Mouse (Mus musculus) embryonic fibroblast, embryonic 13.5 days (primary cell): ENCODE measurements around the gene Ldb1. TPM values are rescaled to one million over a fixed set of nuclear protein-coding genes. Genes with fewer than 3 reads are reported as not detected.

Experiments used
- H3K27ac ChIP-seq: 2 replicates; pipeline ENCODE4 v1.5.1; 2012; ENCODE audit warnings: low read length, control low read depth, inconsistent platforms; ENCODE audit not compliant: insufficient read depth
- H3K4me1 ChIP-seq: 2 replicates; pipeline ENCODE4 v1.6.1; 2011; ENCODE audit warnings: low read length; ENCODE audit not compliant: control insufficient read depth, insufficient read depth
- H3K4me3 ChIP-seq: 2 replicates; pipeline ENCODE4 v1.5.1; 2011; ENCODE audit warnings: mild to moderate bottlenecking, control low read depth, low read length; ENCODE audit not compliant: insufficient read depth
- CTCF ChIP-seq: IDR thresholded peaks from 2 replicates; pipeline ENCODE4 v1.5.1; 2011; ENCODE audit warnings: mild to moderate bottlenecking, control low read depth, low read length, moderate library complexity, borderline replicate concordance; ENCODE audit not compliant: insufficient read depth
- POLR2A ChIP-seq: IDR thresholded peaks from 2 replicates; pipeline ENCODE4 v1.6.1; 2011; ENCODE audit warnings: low read depth, mild to moderate bottlenecking, control low read depth, low read length, moderate library complexity
- polyA plus RNA-seq: library from polyadenylated mRNA; stranded (reverse); fragments of >200 nt; gene quantifications from 2 replicates; pipeline ENCODE4 v1.2.4, GENCODE M21; 2011; ENCODE audit warnings: low read depth; ENCODE audit not compliant: missing spikeins, insufficient read length

Ldb1 gene
- polyA plus RNA-seq, 1 experiment, result 124 TPM

DNA sequence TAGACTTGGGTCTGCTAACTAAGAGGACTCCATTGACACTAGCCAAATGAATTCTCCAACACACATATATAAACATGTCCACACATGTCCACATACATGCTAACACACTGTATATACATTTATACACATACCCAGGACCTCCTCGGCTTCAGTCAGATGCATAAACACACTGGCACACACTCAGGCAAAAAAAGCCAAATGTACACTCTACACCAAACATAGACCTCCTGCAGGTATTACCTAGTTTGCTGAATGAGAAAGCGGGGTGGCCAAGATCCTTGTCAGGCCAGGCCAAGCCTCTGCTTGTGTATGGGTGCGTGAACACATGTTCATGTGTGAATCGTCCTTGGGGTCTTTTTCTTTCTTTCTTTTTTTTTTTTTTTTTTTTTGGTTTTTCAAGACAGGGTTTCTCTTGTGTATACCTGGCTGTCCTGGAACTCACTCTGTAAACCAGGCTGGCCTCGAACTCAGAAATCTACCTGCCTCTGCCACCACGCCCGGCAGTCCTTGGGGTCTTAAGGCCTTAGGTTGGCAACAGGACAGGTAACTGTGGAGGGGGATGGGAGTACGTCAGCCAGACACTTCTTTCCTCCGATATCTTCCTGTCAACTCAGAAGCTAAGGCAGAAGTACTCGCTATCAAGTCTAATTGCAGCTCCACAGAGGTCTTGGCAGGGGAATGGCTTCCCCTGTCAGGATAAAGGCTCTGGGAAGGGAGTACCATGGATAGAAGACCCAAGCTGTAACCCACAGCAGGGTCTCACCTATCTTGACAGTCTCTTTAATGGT, 14.6 kb downstream of the Ldb1 start:
- H3K4me3 ChIP-seq, result no peak overlapping the region
- H3K4me1 ChIP-seq, result no peaks in the 10 kb centered on the region
- TF ChIP-seq CTCF, result no peak
- TF ChIP-seq POLR2A, result no peak
- no peak overlapping the region for H3K27ac ChIP-seq

DNA sequence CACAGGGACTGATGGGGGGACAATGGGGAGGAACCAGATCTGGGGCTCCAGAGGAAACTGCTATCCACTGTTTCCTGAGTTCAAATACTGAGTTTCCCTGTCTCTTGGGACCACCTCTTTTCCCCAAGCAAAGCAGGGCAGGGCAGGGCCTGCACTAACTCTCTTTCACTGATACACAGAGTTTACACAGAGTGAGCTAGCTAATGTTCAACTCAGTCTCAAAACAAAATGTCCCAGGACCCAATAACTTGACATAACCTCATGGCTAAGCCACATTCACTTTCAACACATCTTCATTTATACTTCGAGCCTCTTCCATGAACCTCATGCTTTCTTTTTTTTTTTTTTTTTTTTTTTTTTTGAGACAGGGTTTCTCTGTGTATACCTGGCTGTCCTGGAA, 15.4 kb downstream of the Ldb1 start:
- no peak overlapping the region for H3K27ac ChIP-seq
- H3K4me1 ChIP-seq, result no peaks in the 10 kb centered on the region
- TF ChIP-seq POLR2A (no peak), CTCF (no peak)
- no peak overlapping the region for H3K4me3 ChIP-seq

DNA sequence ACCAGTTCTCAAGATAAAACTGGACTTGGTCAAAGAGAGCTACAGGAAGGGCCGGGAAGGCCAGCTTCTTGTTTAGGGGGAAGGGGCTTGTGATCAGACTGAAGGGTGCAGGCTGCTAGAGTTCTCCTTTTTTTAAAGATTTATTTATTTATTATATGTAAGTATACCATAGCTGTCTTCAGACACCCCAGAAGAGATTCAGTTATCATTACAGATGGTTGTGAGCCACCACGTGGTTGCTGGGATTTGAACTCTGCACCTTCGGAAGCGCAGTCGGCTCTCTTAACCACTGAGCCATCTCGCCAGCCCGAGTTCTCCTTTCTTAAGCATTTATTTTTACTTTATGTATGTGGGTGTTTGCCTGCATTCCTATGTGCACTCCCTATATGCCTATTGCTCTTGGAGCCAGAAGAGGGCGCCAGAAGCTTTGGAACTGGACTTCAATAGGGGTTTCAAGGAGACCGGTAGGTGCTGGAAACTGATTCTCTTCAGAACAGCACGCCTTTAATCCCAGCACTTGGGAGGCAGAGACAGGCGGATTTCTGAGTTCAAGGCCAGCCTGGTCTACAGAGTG, 16.2 kb downstream of the Ldb1 start:
- no peak overlapping the region for H3K4me3 ChIP-seq
- TF ChIP-seq CTCF (no peak), POLR2A (no peak)
- H3K4me1 ChIP-seq, result no peaks in the 10 kb centered on the region
- no peak overlapping the region for H3K27ac ChIP-seq

DNA sequence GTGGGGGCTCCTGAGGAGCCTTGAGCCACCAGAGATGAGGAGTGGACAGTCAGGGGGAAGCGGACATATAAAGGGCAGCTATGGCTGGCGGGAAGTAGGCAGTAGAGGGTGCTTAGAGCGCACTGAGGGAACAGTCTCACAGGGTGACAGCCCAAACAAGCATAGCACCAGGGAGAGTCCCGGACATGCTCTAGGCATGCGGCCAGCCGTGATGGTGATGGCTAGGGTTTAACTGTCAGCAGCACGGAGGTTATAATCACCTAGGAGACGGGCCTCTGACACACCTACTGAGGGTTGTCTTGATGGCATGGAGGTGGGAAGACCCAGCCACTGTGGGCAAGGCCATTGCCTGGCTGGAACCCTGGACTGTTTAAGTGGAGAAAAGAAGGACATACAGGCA, 18.4 kb downstream of the Ldb1 start:
- Histone ChIP-seq H3K27ac (no peak overlapping the region), H3K4me1 (no peaks in the 10 kb centered on the region), H3K4me3 (no peak overlapping the region)
- TF ChIP-seq POLR2A (no peak), CTCF (no peak)

DNA sequence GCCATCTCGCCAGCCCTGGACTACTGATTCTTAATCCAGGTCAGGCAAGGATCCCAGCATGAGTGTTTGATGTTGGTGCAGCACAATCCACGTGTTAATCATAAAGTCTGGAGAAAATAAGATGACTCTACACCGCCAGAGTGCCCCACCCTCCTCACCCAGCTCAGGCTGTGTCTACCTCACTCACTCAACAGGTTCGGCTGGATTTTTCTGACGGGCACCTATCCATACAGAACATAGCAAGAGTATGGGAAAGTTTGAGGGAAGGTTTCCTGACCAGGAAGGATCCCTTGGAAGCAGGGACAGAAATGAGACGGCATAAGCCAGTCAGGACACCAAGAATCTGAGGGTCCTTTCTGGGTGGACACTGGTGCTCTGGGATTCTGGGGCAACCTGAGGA, 20.1 kb downstream of the Ldb1 start:
- no peak overlapping the region for H3K27ac ChIP-seq
- TF ChIP-seq POLR2A (no peak), CTCF (no peak)
- no peak overlapping the region for H3K4me3 ChIP-seq
- H3K4me1 ChIP-seq, result no peaks in the 10 kb centered on the region

DNA sequence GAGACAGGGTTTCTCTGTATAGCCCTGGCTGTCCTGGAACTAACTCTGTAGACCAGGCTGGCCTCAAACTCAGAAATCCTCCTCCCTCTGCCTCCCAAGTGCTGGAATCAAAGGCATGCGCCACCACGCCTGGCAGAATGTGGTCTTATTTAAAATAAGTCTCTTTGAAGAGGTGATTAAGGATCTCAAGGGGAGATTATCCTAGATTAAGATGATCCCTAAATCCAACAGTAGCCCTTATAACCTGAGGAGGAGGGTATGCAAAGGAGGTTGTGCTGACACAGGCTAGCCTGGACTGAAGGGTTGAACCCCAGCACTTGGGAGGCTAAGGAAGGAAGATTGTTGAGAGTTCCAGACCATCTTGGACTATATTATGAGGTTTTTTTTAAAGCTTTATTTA, 29.0 kb downstream of the Ldb1 start:
- Histone ChIP-seq H3K4me1 (no peaks in the 10 kb centered on the region), H3K27ac (no peak overlapping the region), H3K4me3 (no peak overlapping the region)
- no peak for TF ChIP-seq POLR2A

DNA sequence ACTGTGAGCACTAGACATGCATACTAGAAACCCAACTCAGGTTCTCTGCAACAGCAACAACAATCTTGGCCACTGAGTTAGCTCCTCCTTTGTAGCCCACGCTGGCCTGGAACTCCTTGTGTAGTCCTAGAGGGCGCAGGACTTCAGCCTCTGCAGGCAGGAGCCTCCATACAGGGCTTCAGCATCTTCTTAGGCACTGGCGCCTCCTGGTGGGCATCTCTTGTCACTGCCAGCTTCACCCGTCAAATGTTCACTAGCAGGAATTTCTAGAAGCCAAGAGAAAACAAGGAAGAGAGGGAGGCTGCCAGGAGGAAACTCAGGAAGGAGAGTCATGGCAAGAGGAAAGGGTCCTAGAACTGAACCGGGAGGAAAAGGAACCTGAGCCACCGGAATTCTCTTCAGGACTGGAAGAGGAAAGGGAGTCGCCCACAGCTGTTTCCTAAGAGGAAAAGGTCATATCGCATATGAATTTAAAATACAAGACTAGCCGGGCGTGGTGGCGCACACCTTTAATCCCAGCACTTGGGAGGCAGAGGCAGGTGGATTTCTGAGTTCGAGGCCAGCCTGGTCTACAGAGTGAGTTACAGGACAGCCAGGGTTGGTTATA, 30.3 kb downstream of the Ldb1 start:
- Histone ChIP-seq H3K4me1 (no peaks in the 10 kb centered on the region), H3K27ac (no peak overlapping the region), H3K4me3 (no peak overlapping the region)
- TF ChIP-seq CTCF (peak; percentile 85), POLR2A (no peak)

DNA sequence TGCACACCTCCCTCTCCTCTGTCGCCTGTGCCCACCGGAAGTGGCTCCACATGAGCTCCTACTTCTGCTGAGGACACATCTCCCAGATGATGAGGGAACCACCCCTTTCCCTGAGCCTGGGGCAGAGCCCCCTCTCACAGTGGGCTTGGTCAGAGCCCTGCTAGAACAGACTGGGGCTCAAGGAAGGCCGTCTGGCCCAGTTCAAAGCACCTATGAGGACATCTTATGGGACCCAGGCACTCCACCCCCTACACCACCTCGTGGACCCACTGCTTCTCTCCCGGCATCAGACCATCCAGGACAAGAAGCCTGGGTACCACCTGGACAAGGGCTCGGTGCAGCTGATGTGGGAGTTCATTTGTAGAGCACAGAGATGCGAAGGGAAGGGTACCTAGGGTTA, 39.3 kb downstream of the Ldb1 start:
- Histone ChIP-seq H3K4me3 (no peak overlapping the region), H3K27ac (no peak overlapping the region), H3K4me1 (0 out of 2 replicates have a peak, but pooled peaks cover 5% of the 10 kb centered on the region)
- no peak for TF ChIP-seq CTCF
- TF ChIP-seq POLR2A, result no peak

DNA sequence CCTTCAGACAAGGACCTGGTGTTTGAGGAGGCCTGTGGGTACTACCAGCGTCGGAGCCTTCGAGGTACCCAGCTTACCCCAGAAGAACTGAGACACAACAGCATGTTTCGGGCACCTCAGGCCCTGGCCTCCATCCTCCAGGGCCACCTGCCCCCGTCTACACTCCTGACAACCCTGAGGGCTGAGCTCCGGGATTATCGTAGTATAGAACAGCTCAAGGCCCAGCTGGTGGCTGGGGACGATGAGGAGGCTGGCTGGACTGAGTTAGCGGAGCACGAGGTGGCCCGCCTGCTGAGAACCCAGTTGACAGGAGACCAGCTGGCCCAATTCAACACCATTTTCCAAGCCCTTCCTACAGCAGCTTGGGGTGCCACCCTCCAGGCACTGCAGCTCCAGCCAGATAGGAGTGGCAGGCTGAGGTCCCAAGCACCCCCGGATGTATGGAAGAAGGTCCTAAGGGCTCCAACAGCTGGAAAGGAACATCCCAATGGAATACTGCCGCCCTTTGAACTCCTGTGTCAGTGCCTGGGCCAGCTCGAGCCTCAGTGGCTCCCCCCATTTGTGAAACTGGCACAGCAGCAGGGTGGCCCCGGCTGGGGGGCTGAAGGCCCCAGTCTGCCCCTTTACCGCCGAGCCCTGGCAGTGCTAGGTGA, 40.1 kb downstream of the Ldb1 start:
- H3K4me1 ChIP-seq, result 0 out of 2 replicates have a peak, but pooled peaks cover 5% of the 10 kb centered on the region
- H3K4me3 ChIP-seq, result no peak overlapping the region; the same call in 1 of the 2 replicates
- no peak overlapping the region for H3K27ac ChIP-seq
- TF ChIP-seq POLR2A (no peak), CTCF (no peak)

DNA sequence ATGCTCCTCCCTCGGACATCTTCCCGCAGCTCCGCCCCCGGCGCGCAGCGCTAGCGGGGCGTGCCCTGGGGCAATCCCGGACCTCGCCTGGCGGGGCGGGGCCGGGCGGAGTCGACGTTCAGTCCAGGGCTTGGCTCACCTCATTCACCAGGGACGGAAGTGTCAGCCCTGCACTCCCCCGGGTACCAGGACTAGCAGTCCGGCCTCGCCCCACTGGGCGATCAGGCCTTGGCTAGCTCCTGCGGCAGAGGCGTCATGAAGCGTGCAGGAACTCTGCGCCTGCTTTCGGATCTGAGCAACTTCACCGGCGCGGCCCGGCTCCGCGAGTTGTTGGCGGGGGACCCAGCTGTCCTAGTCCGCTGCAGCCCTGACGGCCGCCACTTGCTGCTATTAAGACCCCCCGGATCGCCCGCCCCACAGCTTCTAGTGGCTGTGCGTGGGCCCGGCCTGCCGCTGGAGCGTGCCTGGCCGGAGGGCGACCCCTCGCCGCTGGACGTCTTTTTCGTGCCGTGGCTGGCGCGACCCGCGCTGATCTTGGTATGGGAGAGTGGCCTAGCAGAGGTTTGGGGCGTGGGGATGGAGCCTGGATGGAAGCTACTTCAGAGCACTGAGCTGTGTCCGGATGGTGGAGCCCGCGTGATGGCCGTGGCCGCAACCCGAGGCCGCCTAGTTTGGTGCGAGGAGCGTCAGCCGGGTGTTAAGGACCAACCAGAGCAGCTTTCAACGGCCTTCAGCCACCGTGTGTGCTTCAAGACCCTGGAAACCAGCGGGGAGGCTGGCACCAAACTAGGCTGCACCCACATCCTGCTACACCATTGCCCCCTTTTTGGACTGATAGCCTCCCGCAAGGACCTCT, 41.4 kb downstream of the Ldb1 start, which contains the start of gene Hps6:
TSS of gene Hps6 (plus strand) at position 138 of the 856 bp plus-strand sequence.
- peak within 1 kb of the TSS; percentile 66 for H3K4me3 ChIP-seq
- H3K4me1 ChIP-seq, result 0 out of 2 replicates have a peak, but pooled peaks cover 5% of the 10 kb centered on the region
- H3K27ac ChIP-seq, result peak within 1 kb of the TSS; percentile 62
- TF ChIP-seq POLR2A, result peak; percentile 94
- TF ChIP-seq CTCF, result no peak
